Mouse (Mus musculus): Measurements from ENCODE around the gene Olfr1228.

Olfr1228 gene

GRCm38 (mm10) chr2:89253962-89254361 is at the start of gene Olfr1228:
Gene Olfr1228 (minus strand): TSS chr2:89254062.
- in situ Hi-C loops (cut with MboI), result no loop called here

GRCm38 (mm10) chr2:89297168-89297567 is 43.3 kb upstream of the Olfr1228 start, which contains the start of gene Olfr1230:
Gene Olfr1230 (minus strand): TSS chr2:89297268.
- in situ Hi-C loops (cut with MboI), result no loop called here

GRCm38 (mm10) chr2:89287914-89288313 is 34.1 kb upstream of the Olfr1228 start, which contains the start of gene Olfr1229:
Gene Olfr1229 (minus strand): TSS chr2:89288014.
- in situ Hi-C loops (cut with MboI), result no loop called here

GRCm38 (mm10) chr2:89199948-89200347 is 53.9 kb downstream of the Olfr1228 start, which contains the start of gene Olfr1226:
Gene Olfr1226 (minus strand): TSS chr2:89200048.
- in situ Hi-C loops (cut with MboI), result no loop called here

All from mature B cell (primary cell).